Mouse (Mus musculus) testis, adult 2 months (tissue): ENCODE results near the gene Wbp1.

Source experiments
- CTCF ChIP-seq: fragments of 200-500 bp; IDR thresholded peaks from 2 replicates; pipeline ENCODE4 v1.5.1; 2012; ENCODE audit warnings: low read depth, mild to moderate bottlenecking, inconsistent platforms, low read length, moderate library complexity; ENCODE audit not compliant: control insufficient read depth, insufficient read depth, insufficient replicate concordance
- POLR2A ChIP-seq: fragments of 200-500 bp; IDR thresholded peaks from 2 replicates; pipeline ENCODE4 v1.6.1; 2012; ENCODE audit warnings: low read depth, mild to moderate bottlenecking, inconsistent platforms, low read length, moderate library complexity; ENCODE audit not compliant: control insufficient read depth

- TF ChIP-seq CTCF = 0 out of 2 replicates have a peak, but pooled peaks have one; percentile 7
- peak; percentile 53; the same call in 1 of the 2 replicates for TF ChIP-seq POLR2A
Measured at GRCm38 (mm10) chr6:83078324-83078858, 43.0 kb downstream of the Wbp1 start.
